In the genomic region with DNA sequence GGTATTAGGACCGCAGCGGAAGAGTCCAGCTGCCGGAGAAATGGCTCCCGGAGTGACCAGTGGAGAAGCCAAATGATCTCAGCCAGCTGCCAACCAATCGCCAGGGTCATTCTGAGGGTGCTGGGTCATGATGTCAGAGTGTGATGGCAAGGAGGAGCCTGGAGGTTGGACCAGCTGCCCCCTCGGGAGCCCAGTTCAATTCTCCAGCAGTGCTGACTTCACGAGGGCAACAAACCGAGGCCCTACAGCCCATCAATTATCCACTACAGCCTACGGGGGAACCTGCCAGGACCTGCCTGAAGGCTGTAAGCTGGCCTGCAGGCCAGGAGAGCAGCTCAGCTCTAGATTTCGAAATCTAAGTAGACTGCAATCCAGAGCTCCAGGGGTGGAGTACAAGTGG, we compare ENCODE assay signal across 8 mouse cellular contexts. TPM values are rescaled to one million over a fixed set of nuclear protein-coding genes. Genes with fewer than 3 reads are reported as not detected.
DNase-seq lines count a peak whose midpoint lies in the region; ATAC-seq and TF ChIP-seq lines count a peak whose summit lies in the region.

No protein-coding gene starts in this region.

- no peaks in the 10 kb centered on the region for H3K27me3 ChIP-seq in G1E (ENCODE audit: insufficient read depth, low read length)
- no peaks in the 10 kb centered on the region for H3K27me3 ChIP-seq in embryonic facial prominence, embryonic 10.5 days (replicated peaks; ENCODE audit: low read depth, poor library complexity, severe bottlenecking)
- no peaks in the 10 kb centered on the region for H3K27me3 ChIP-seq in limb, embryonic 10.5 days (ENCODE audit: low read depth, poor library complexity, severe bottlenecking)
- no peaks in the 10 kb centered on the region for H3K27me3 ChIP-seq in neural tube, embryonic 15.5 days (replicated peaks)

- H3K4me2 ChIP-seq in neural tube, embryonic 15.5 days, result peak overlapping the region; percentile 40

- peaks cover 79% of the 10 kb centered on the region for H3K36me3 ChIP-seq in G1E (replicated peaks)
- H3K36me3 ChIP-seq in embryonic facial prominence, embryonic 10.5 days (replicated peaks), result peaks cover 72% of the 10 kb centered on the region
- H3K36me3 ChIP-seq in limb, embryonic 10.5 days, result peaks cover 48% of the 10 kb centered on the region
- peaks cover 16% of the 10 kb centered on the region for H3K36me3 ChIP-seq in neural tube, embryonic 15.5 days

- ATAC-seq in G1E (ENCODE audit: extremely low read depth, insufficient number of reproducible peaks, low FRiP score, poor library complexity, severe bottlenecking), result no peak
- no peak for ATAC-seq in neural tube, embryonic 15.5 days (ENCODE audit: low FRiP score)

- no peaks in the 10 kb centered on the region for H3K9me3 ChIP-seq in G1E (replicated peaks)
- no peaks in the 10 kb centered on the region for H3K9me3 ChIP-seq in embryonic facial prominence, embryonic 10.5 days
- H3K9me3 ChIP-seq in limb, embryonic 10.5 days (replicated peaks), result no peaks in the 10 kb centered on the region
- no peaks in the 10 kb centered on the region for H3K9me3 ChIP-seq in neural tube, embryonic 15.5 days (replicated peaks)

- WGBS in embryonic facial prominence, embryonic 10.5 days, result 66% methylated on average over 10 of the region's 10 CpGs
- 13% methylated on average over 10 of the region's 10 CpGs for WGBS in limb, embryonic 10.5 days
- 30% methylated on average over 10 of the region's 10 CpGs for WGBS in neural tube, embryonic 15.5 days

- peak overlapping the region; percentile 55; the same call in 1 of the 2 replicates for H3K4me3 ChIP-seq in G1E (ENCODE audit: low read depth, low read length)
- peak overlapping the region; percentile 29 for H3K4me3 ChIP-seq in embryonic facial prominence, embryonic 10.5 days
- H3K4me3 ChIP-seq in limb, embryonic 10.5 days, result peak overlapping the region; percentile 25
- no peak overlapping the region for H3K4me3 ChIP-seq in neural tube, embryonic 15.5 days (replicated peaks)

- DNase-seq in G1E (ENCODE audit: low spot score), result no peak
- peak; percentile 32 for DNase-seq in embryonic facial prominence, embryonic 10.5 days (ENCODE audit: low spot score)
- DNase-seq in heart, postnatal 36 days, result peak; percentile 14 to 25
- DNase-seq in limb, embryonic 10.5 days (ENCODE audit: low spot score), result peak; percentile 50
- no peak for DNase-seq in right cerebral cortex, postnatal 25 days
- DNase-seq in cerebellum, adult 11-12 months, result no peak
- DNase-seq in cerebellum, adult 9-10 months, result no peak

- intact Hi-C loops in heart, postnatal 36 days (cut with DNase I), result no loop called here

- H3K4me1 ChIP-seq in G1E (ENCODE audit: insufficient read depth, low read depth, low read length), result peaks cover 85% of the 10 kb centered on the region
- H3K4me1 ChIP-seq in embryonic facial prominence, embryonic 10.5 days, result peaks cover 52% of the 10 kb centered on the region
- peaks cover 51% of the 10 kb centered on the region for H3K4me1 ChIP-seq in limb, embryonic 10.5 days
- H3K4me1 ChIP-seq in neural tube, embryonic 15.5 days, result peaks cover 65% of the 10 kb centered on the region

- H3K9ac ChIP-seq in neural tube, embryonic 15.5 days (replicated peaks), result 0 out of 2 replicates have a peak overlapping the region, but pooled peaks have one; percentile 26

- TF ChIP-seq CTCF in G1E (IDR thresholded peaks at IDR 0.05; ENCODE audit: low read depth, low read length), result no peak

- H3K27ac ChIP-seq in embryonic facial prominence, embryonic 10.5 days (replicated peaks), result peak overlapping the region; percentile 60
- H3K27ac ChIP-seq in limb, embryonic 10.5 days, result peak overlapping the region; percentile 72
- H3K27ac ChIP-seq in neural tube, embryonic 15.5 days (replicated peaks), result peak overlapping the region; percentile 18

RNA-seq across cellular contexts. Expression of a gene that starts 5.3 kb away (rescaled TPM):
- total RNA-seq in G1E (2014; fragmentation: Nextera tagmentation) (174 and 198 TPM in 2 replicates), G1E (2017) (314 and 315 TPM in 2 replicates)
- polyA plus RNA-seq in G1E (2012), result 299 and 333 TPM in 2 replicates
- 111 and 124 TPM in 2 replicates for polyA plus RNA-seq in embryonic facial prominence, embryonic 10.5 days (2016; fragmentation: Nextera tagmentation; extraction: Ambion mirVana)
- 10 to 100 TPM; 26.8 to 30.9 TPM for total RNA-seq in heart, postnatal 36 days (2021)
- 140 and 148 TPM in 2 replicates for polyA plus RNA-seq in limb, embryonic 10.5 days (2016; fragmentation: Nextera tagmentation; extraction: Ambion mirVana)
- 53.1 and 58.6 TPM in 2 replicates for polyA plus RNA-seq in neural tube, embryonic 15.5 days (2015; fragmentation: Nextera tagmentation; extraction: Ambion mirVana)

RNA-seq across cellular contexts. Expression of a gene that starts 34.2 kb away (rescaled TPM):
- 26.2 and 32.7 TPM in 2 replicates for total RNA-seq in G1E (2014; fragmentation: Nextera tagmentation)
- total RNA-seq in G1E (2017), result 19.3 and 20.5 TPM in 2 replicates
- polyA plus RNA-seq in G1E (2012), result 9.0 and 9.2 TPM in 2 replicates
- 22.0 and 23.0 TPM in 2 replicates for polyA plus RNA-seq in embryonic facial prominence, embryonic 10.5 days (2016; fragmentation: Nextera tagmentation; extraction: Ambion mirVana)
- 10 to 100 TPM; 17.2 to 17.5 TPM for total RNA-seq in heart, postnatal 36 days (2021)
- polyA plus RNA-seq in limb, embryonic 10.5 days (2016; fragmentation: Nextera tagmentation; extraction: Ambion mirVana), result 22.8 and 24.8 TPM in 2 replicates
- polyA plus RNA-seq in neural tube, embryonic 15.5 days (2015; fragmentation: Nextera tagmentation; extraction: Ambion mirVana), result 27.6 and 27.8 TPM in 2 replicates

RNA-seq across cellular contexts. Expression of a gene that starts 51.2 kb away (rescaled TPM):
- total RNA-seq in G1E (2014; fragmentation: Nextera tagmentation) (49.3 and 49.6 TPM in 2 replicates), G1E (2017) (49.7 and 52.2 TPM in 2 replicates)
- 32.9 and 38.1 TPM in 2 replicates for polyA plus RNA-seq in G1E (2012)
- 74.8 and 75.0 TPM in 2 replicates for polyA plus RNA-seq in embryonic facial prominence, embryonic 10.5 days (2016; fragmentation: Nextera tagmentation; extraction: Ambion mirVana)
- 10 to 100 TPM; 34.7 to 36.0 TPM for total RNA-seq in heart, postnatal 36 days (2021)
- polyA plus RNA-seq in limb, embryonic 10.5 days (2016; fragmentation: Nextera tagmentation; extraction: Ambion mirVana), result 83.7 and 87.3 TPM in 2 replicates
- polyA plus RNA-seq in neural tube, embryonic 15.5 days (2015; fragmentation: Nextera tagmentation; extraction: Ambion mirVana), result 71.5 and 73.3 TPM in 2 replicates

RNA-seq across cellular contexts. Expression of a gene that starts 51.3 kb away (rescaled TPM):
- 12.8 and 14.4 TPM in 2 replicates for total RNA-seq in G1E (2014; fragmentation: Nextera tagmentation)
- total RNA-seq in G1E (2017), result 7.9 and 9.7 TPM in 2 replicates
- 16.3 and 17.0 TPM in 2 replicates for polyA plus RNA-seq in G1E (2012)
- 16.4 and 18.4 TPM in 2 replicates for polyA plus RNA-seq in embryonic facial prominence, embryonic 10.5 days (2016; fragmentation: Nextera tagmentation; extraction: Ambion mirVana)
- 10 to 100 TPM; 11.6 to 13.8 TPM for total RNA-seq in heart, postnatal 36 days (2021)
- 19.0 and 20.0 TPM in 2 replicates for polyA plus RNA-seq in limb, embryonic 10.5 days (2016; fragmentation: Nextera tagmentation; extraction: Ambion mirVana)
- polyA plus RNA-seq in neural tube, embryonic 15.5 days (2015; fragmentation: Nextera tagmentation; extraction: Ambion mirVana), result 9.6 and 11.5 TPM in 2 replicates

Comparison
In these comparisons a context has a peak if more than half of its experiments do, and no peak if none do; other contexts are left out.
1. DNase-seq: peak in embryonic facial prominence, embryonic 10.5 days (single experiment), heart, postnatal 36 days (2 of 2) and limb, embryonic 10.5 days (single experiment); none in G1E (single experiment), right cerebral cortex, postnatal 25 days (single experiment), cerebellum, adult 11-12 months (single experiment) and cerebellum, adult 9-10 months (single experiment).
2. H3K27ac ChIP-seq: peak in every context shown above with its lines; median percentile 72 in limb, embryonic 10.5 days; 60 in embryonic facial prominence, embryonic 10.5 days; 18 in neural tube, embryonic 15.5 days.